Mouse (Mus musculus) embryonic facial prominence, embryonic 11.5 days (tissue): ENCODE measurements around the gene Utp20. TPM values are rescaled to one million over a fixed set of nuclear protein-coding genes. Genes with fewer than 3 reads are reported as not detected.

Experiments
- ATAC-seq: fragments of 200-750 bp; cut with Nextera tagmentation; replicated peaks from 2 replicates; pipeline ENCODE4 v1.8.0; 2017; ENCODE audit warnings: low read depth; ENCODE audit not compliant: insufficient number of reproducible peaks, low FRiP score, low TSS enrichment
- DNase-seq: peaks from one replicate; pipeline ENCODE4 v3.0.0-alpha.2; 2015; ENCODE audit warnings: low spot score
- H3K27ac ChIP-seq: fragments of 300-500 bp; sonication (generic); replicated peaks from 2 replicates; pipeline ENCODE4 v1.5.1; 2014; ENCODE audit warnings: mild to moderate bottlenecking, low read depth, low read length, control low read depth
- H3K27me3 ChIP-seq: fragments of 300-500 bp; sonication (generic); 2 replicates; pipeline ENCODE4 v1.6.1; 2014; ENCODE audit warnings: mild to moderate bottlenecking, low read length, moderate library complexity, mixed read lengths; ENCODE audit not compliant: control insufficient read depth, insufficient read depth
- H3K36me3 ChIP-seq: fragments of 300-500 bp; sonication (generic); replicated peaks from 2 replicates; pipeline ENCODE4 v1.6.1; 2014; ENCODE audit warnings: low read depth, mild to moderate bottlenecking, low read length, moderate library complexity, mixed read lengths; ENCODE audit not compliant: control insufficient read depth, insufficient read depth
- H3K4me1 ChIP-seq: fragments of 300-500 bp; sonication (generic); 2 replicates; pipeline ENCODE4 v1.6.1; 2014; ENCODE audit warnings: low read length, mixed read lengths; ENCODE audit not compliant: control insufficient read depth, insufficient read depth
- H3K4me2 ChIP-seq: fragments of 300-500 bp; sonication (generic); 2 replicates; pipeline ENCODE4 v1.6.1; 2014; ENCODE audit warnings: low read depth, mild to moderate bottlenecking, control low read depth, low read length, moderate library complexity
- H3K4me3 ChIP-seq: fragments of 300-500 bp; sonication (generic); 2 replicates; pipeline ENCODE4 v1.5.1; 2014; ENCODE audit warnings: low read depth, low read length, control low read depth
- H3K9ac ChIP-seq: fragments of 300-500 bp; sonication (generic); replicated peaks from 2 replicates; pipeline ENCODE4 v1.6.1; 2014; ENCODE audit warnings: mild to moderate bottlenecking, control low read depth, low read length
- H3K9me3 ChIP-seq: fragments of 300-500 bp; sonication (generic); replicated peaks from 2 replicates; pipeline ENCODE4 v1.6.1; 2016; ENCODE audit warnings: mild to moderate bottlenecking, low read length, inconsistent platforms, mixed read lengths; ENCODE audit not compliant: control insufficient read depth
- WGBS: fragments of 180-500 bp; shearing (Covaris S2); extraction: QIAGEN DNeasy Blood & Tissue Kit; methylation state at CpG from one replicate; pipeline ENCODE4 v1.1.7; 2014; 5-methylcytosine and 5-hydroxymethylcytosine counted together
- polyA plus RNA-seq: library from polyadenylated mRNA; unstranded; fragments of >200 nt; fragmentation: Nextera tagmentation; extraction: Ambion mirVana; gene quantifications from 2 replicates; pipeline ENCODE4 v1.2.1, GENCODE M21; 2014

The Utp20 gene
- polyA plus RNA-seq, 1 experiment from 2014 or later, result 26.0 TPM

- no peak for ATAC-seq
- H3K4me3 ChIP-seq, result no peak overlapping the region
- no peaks in the 10 kb centered on the region for H3K4me1 ChIP-seq
- H3K27ac ChIP-seq, result no peak overlapping the region
- H3K36me3 ChIP-seq, result no peaks in the 10 kb centered on the region
- no peaks in the 10 kb centered on the region for H3K9me3 ChIP-seq
- no peak overlapping the region for H3K4me2 ChIP-seq
- 80% methylated on average over 3 of the region's 3 CpGs for WGBS
- H3K27me3 ChIP-seq, result no peaks in the 10 kb centered on the region
- no peak for DNase-seq
- no peak overlapping the region for H3K9ac ChIP-seq
Measured at GRCm38 (mm10) chr10:88802236-88802635, 24.4 kb downstream of the Utp20 start.

- ATAC-seq (no peak), DNase-seq (no peak)
Measured at GRCm38 (mm10) chr10:88799381-88799780, 27.2 kb downstream of the Utp20 start.

GRCm38 (mm10) chr10:88797452-88797851 lies 29.2 kb downstream of the Utp20 start:
- Histone ChIP-seq H3K9ac (no peak overlapping the region), H3K4me1 (no peaks in the 10 kb centered on the region), H3K4me2 (no peak overlapping the region), H3K36me3 (no peaks in the 10 kb centered on the region), H3K27me3 (no peaks in the 10 kb centered on the region), H3K27ac (no peak overlapping the region), H3K9me3 (no peaks in the 10 kb centered on the region), H3K4me3 (no peak overlapping the region)
- DNase-seq, result no peak
- no peak for ATAC-seq

More at GRCm38 (mm10) chr10:88799381-88799780, 27.2 kb downstream of the Utp20 start:
- Histone ChIP-seq H3K4me1 (no peaks in the 10 kb centered on the region), H3K9ac (no peak overlapping the region), H3K4me2 (no peak overlapping the region), H3K27me3 (no peaks in the 10 kb centered on the region), H3K4me3 (no peak overlapping the region), H3K27ac (no peak overlapping the region), H3K9me3 (no peaks in the 10 kb centered on the region), H3K36me3 (no peaks in the 10 kb centered on the region)
- WGBS, result 95% methylated on average over 7 of the region's 7 CpGs

GRCm38 (mm10) chr10:88796939-88797338 lies 29.7 kb downstream of the Utp20 start:
- WGBS, result 90% methylated on average over 4 of the region's 4 CpGs
- H3K4me3 ChIP-seq, result no peak overlapping the region
- no peak overlapping the region for H3K4me2 ChIP-seq
- H3K4me1 ChIP-seq, result no peaks in the 10 kb centered on the region
- ATAC-seq (no peak), DNase-seq (no peak)
- H3K9ac ChIP-seq, result no peak overlapping the region
- H3K27ac ChIP-seq, result no peak overlapping the region
- H3K27me3 ChIP-seq, result no peaks in the 10 kb centered on the region
- H3K9me3 ChIP-seq, result no peaks in the 10 kb centered on the region
- no peaks in the 10 kb centered on the region for H3K36me3 ChIP-seq

- DNase-seq (no peak), ATAC-seq (no peak)
- no peaks in the 10 kb centered on the region; the same call in 1 of the 2 replicates for H3K36me3 ChIP-seq
- no peak overlapping the region for H3K4me2 ChIP-seq
- WGBS, result 87% methylated on average over 7 of the region's 7 CpGs
- H3K9me3 ChIP-seq, result no peaks in the 10 kb centered on the region
- no peaks in the 10 kb centered on the region for H3K4me1 ChIP-seq
- no peak overlapping the region for H3K4me3 ChIP-seq
- H3K9ac ChIP-seq, result no peak overlapping the region
- no peak overlapping the region for H3K27ac ChIP-seq
- H3K27me3 ChIP-seq, result no peaks in the 10 kb centered on the region
Measured at GRCm38 (mm10) chr10:88795226-88795625, 31.4 kb downstream of the Utp20 start.

- Histone ChIP-seq H3K27ac (no peak overlapping the region), H3K27me3 (no peaks in the 10 kb centered on the region), H3K4me2 (no peak overlapping the region), H3K36me3 (no peaks in the 10 kb centered on the region; the same call in 1 of the 2 replicates), H3K9me3 (no peaks in the 10 kb centered on the region), H3K4me1 (no peaks in the 10 kb centered on the region), H3K4me3 (no peak overlapping the region), H3K9ac (no peak overlapping the region)
- ATAC-seq (no peak), DNase-seq (no peak)
- 96% methylated on average over 8 of the region's 8 CpGs for WGBS
Measured at GRCm38 (mm10) chr10:88794606-88795005, 32.0 kb downstream of the Utp20 start.

GRCm38 (mm10) chr10:88793671-88794070 lies 32.9 kb downstream of the Utp20 start:
- H3K4me2 ChIP-seq, result no peak overlapping the region

GRCm38 (mm10) chr10:88784513-88784931 lies 42.1 kb downstream of the Utp20 start:
- no peaks in the 10 kb centered on the region for H3K4me1 ChIP-seq
- no peak overlapping the region for H3K9ac ChIP-seq
- no peak for ATAC-seq
- no peak for DNase-seq
- no peak overlapping the region for H3K4me3 ChIP-seq
- no peaks in the 10 kb centered on the region for H3K9me3 ChIP-seq
- H3K27ac ChIP-seq, result no peak overlapping the region
- H3K36me3 ChIP-seq, result no peaks in the 10 kb centered on the region; the same call in 1 of the 2 replicates
- WGBS, result 83% methylated on average over 5 of the region's 5 CpGs
- H3K4me2 ChIP-seq, result no peak overlapping the region
- no peaks in the 10 kb centered on the region for H3K27me3 ChIP-seq

More at GRCm38 (mm10) chr10:88793671-88794070, 32.9 kb downstream of the Utp20 start:
- Histone ChIP-seq H3K4me1 (no peaks in the 10 kb centered on the region), H3K36me3 (no peaks in the 10 kb centered on the region; the same call in 1 of the 2 replicates), H3K27ac (no peak overlapping the region), H3K9ac (no peak overlapping the region), H3K4me3 (no peak overlapping the region), H3K9me3 (no peaks in the 10 kb centered on the region), H3K27me3 (no peaks in the 10 kb centered on the region)
- ATAC-seq, result no peak
- no peak for DNase-seq
